Mouse (Mus musculus): ENCODE measurements around the gene A930004D18Rik.

GRCm38 (mm10) chr2:18045781-18046181, 8.2 kb upstream of the A930004D18Rik start:
- TF ChIP-seq CTCF (IDR thresholded peaks at IDR 0.05; ENCODE audit: extremely low read depth, insufficient read length, insufficient replicate concordance, low read depth, low read length), result no peak
- no peak for TF ChIP-seq POLR2A (IDR thresholded peaks at IDR 0.05; ENCODE audit: low read depth, low read length)

All from small intestine, adult 2 months (tissue).